In the genomic region with DNA sequence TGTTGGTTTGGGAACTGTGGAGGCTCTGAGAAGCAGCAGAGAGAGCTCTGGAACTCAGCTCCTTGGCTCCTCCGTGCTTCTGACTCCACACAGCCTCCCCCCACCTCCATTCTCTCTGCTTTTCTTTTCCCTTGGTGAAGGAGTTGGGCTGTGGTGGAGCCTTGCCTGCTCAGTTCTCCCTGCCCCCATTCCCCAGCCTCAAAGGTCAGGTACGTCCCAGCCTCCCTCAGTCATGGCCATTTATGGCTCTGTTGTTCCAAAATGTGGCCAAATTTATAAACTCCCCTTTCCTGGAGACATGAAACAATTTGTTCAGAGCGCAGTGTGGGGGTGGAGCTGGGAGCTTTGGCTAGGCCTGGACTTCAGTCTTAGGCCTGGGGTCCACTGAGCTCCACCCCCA, we compare ENCODE assay signal across 9 mouse cellular contexts. TPM values are rescaled to one million over a fixed set of nuclear protein-coding genes. Genes with fewer than 3 reads are reported as not detected.
A peak's percentile ranks its signal among the peaks of the same experiment; 100 is the strongest.
DNase-seq lines count a peak whose midpoint lies in the region; ATAC-seq and TF ChIP-seq lines count a peak whose summit lies in the region.
"Had no signal": no experiment of that assay in that cellular context is flagged by ENCODE, and none has a peak within 500 bp of the region (broad histone marks: within the 10 kb centered on the region; RNA-seq: fewer than 3 reads in every experiment).

No protein-coding gene starts in this region.

- no peak for ATAC-seq in heart, postnatal 0 days (ENCODE audit: insufficient read depth, low read depth)

- no peak overlapping the region for H3K4me2 ChIP-seq in heart, postnatal 0 days (ENCODE audit: low read depth, low read length)
- H3K4me2 ChIP-seq: forebrain, embryonic 12.5 days had no signal

- TF ChIP-seq EP300 in heart, postnatal 0 days (IDR thresholded peaks at IDR 0.05; ENCODE audit: low read depth): no peak

- H3K4me1 ChIP-seq in heart, postnatal 0 days (ENCODE audit: control insufficient read depth, insufficient read depth): peaks cover 11% of the 10 kb centered on the region

- H3K9ac ChIP-seq in heart, postnatal 0 days (replicated peaks; ENCODE audit: low read depth, low read length): no peak overlapping the region
- H3K9ac ChIP-seq: forebrain, embryonic 12.5 days had no signal

- peak overlapping the region; percentile 89 for H3K27ac ChIP-seq in heart, postnatal 0 days (ENCODE audit: low read depth)
- H3K27ac ChIP-seq: forebrain, embryonic 12.5 days had no signal

- H3K4me3 ChIP-seq in heart, postnatal 0 days (ENCODE audit: low read depth, low read length): no peak overlapping the region
- H3K4me3 ChIP-seq: forebrain, embryonic 12.5 days had no signal

- H3K9me3 ChIP-seq in heart, postnatal 0 days (replicated peaks; ENCODE audit: control insufficient read depth, low read length): no peaks in the 10 kb centered on the region
- H3K9me3 ChIP-seq: forebrain, embryonic 12.5 days had no signal

- 42% methylated on average over 3 of the region's 3 CpGs for WGBS in heart, postnatal 0 days

- no peaks in the 10 kb centered on the region for H3K27me3 ChIP-seq in heart, postnatal 0 days (ENCODE audit: control insufficient read depth, insufficient read depth, low read length)
- H3K27me3 ChIP-seq: forebrain, embryonic 12.5 days had no signal

- TF ChIP-seq CTCF in heart, postnatal 0 days (IDR thresholded peaks at IDR 0.05; ENCODE audit: low read depth): no peak

- peak; percentile 6 to 9 for DNase-seq in spleen, postnatal 36 days (ENCODE audit: low spot score in 2 of 2)
- DNase-seq in spleen, postnatal 14 days (ENCODE audit: low spot score in 2 of 2): no peak
- DNase-seq in heart, postnatal 0 days (ENCODE audit: low spot score): no peak
- DNase-seq in kidney, postnatal 4 days: peak; percentile 68 to 77
- DNase-seq in testis, postnatal 10 days (ENCODE audit: low spot score): peak; percentile 66
- no peak for DNase-seq in layer of hippocampus, postnatal 14 days (ENCODE audit: low spot score in 2 of 2)
- no peak for DNase-seq in urinary bladder, adult 2 months (ENCODE audit: low spot score)
- no peak for DNase-seq in embryo, embryonic 11 days

- no peaks in the 10 kb centered on the region for H3K36me3 ChIP-seq in heart, postnatal 0 days (replicated peaks; ENCODE audit: control insufficient read depth, insufficient read depth, low read length)
- H3K36me3 ChIP-seq: forebrain, embryonic 12.5 days had no signal

RNA-seq across cellular contexts. Expression of gene Smtn, which starts 34.8 kb away (rescaled TPM):
- 74.5 and 94.2 TPM in 2 replicates for total RNA-seq in heart, postnatal 0 days (2014; rRNA removed; ENCODE audit: low replicate concordance)
- 86.3 and 104 TPM in 2 replicates for polyA plus RNA-seq in heart, postnatal 0 days (2015; fragmentation: Nextera tagmentation; extraction: Ambion mirVana)
- total RNA-seq in layer of hippocampus, postnatal 14 days (2021): 10 to 100 TPM; 11.5 to 16.1 TPM
- polyA plus RNA-seq in urinary bladder, adult 2 months (2012; rRNA removed): 371 and 680 TPM in 2 replicates

Comparison
In these comparisons a context has a peak if more than half of its experiments do, and no peak if none do; other contexts are left out.
1. DNase-seq: peak in spleen, postnatal 36 days (2 of 2), kidney, postnatal 4 days (2 of 2) and testis, postnatal 10 days (single experiment); none in spleen, postnatal 14 days (0 of 2), heart, postnatal 0 days (single experiment), layer of hippocampus, postnatal 14 days (0 of 2), urinary bladder, adult 2 months (single experiment) and embryo, embryonic 11 days (single experiment).